Mouse (Mus musculus): Measurements from ENCODE around the gene Sipa1l1. TPM values are rescaled to one million over a fixed set of nuclear protein-coding genes. Genes with fewer than 3 reads are reported as not detected.
"Not testable (repeated sequence)": the region's sequence is repeated elsewhere in the genome, so short reads cannot be mapped to it uniquely, and the experiment has no call there.

Sipa1l1 gene
- polyA plus RNA-seq, 1 experiment from 2014 or later, result 14.1 TPM

- WGBS, result 22% methylated on average over 3 of the region's 3 CpGs
- H3K27me3 ChIP-seq (ENCODE audit: control insufficient read depth, insufficient read depth, low read length), result no peaks in the 10 kb centered on the region
- no peaks in the 10 kb centered on the region for H3K9me3 ChIP-seq (ENCODE audit: control insufficient read depth, low read length)
- H3K36me3 ChIP-seq (replicated peaks; ENCODE audit: control insufficient read depth, insufficient read depth), result no peaks in the 10 kb centered on the region
- no peak overlapping the region for H3K4me3 ChIP-seq (replicated peaks; ENCODE audit: low read length)
- peaks cover 3% of the 10 kb centered on the region; the same call in 1 of the 2 replicates for H3K4me1 ChIP-seq (replicated peaks; ENCODE audit: control insufficient read depth, insufficient read depth, low read length)
- H3K9ac ChIP-seq, result no peak overlapping the region
- DNase-seq (ENCODE audit: low spot score), result no peak
- no peak overlapping the region for H3K4me2 ChIP-seq (replicated peaks)
- no peak for ATAC-seq (ENCODE audit: low FRiP score)
- no peak overlapping the region for H3K27ac ChIP-seq
These were observed 310.3 kb downstream of the Sipa1l1 start for GRCm38 (mm10) chr12:82479393-82479792.

- H3K27me3 ChIP-seq (ENCODE audit: control insufficient read depth, insufficient read depth, low read length); DNase-seq (ENCODE audit: low spot score); H3K36me3 ChIP-seq (replicated peaks; ENCODE audit: control insufficient read depth, insufficient read depth); H3K4me1 ChIP-seq (replicated peaks; ENCODE audit: control insufficient read depth, insufficient read depth, low read length); ATAC-seq (ENCODE audit: low FRiP score); H3K4me3 ChIP-seq (replicated peaks; ENCODE audit: low read length); H3K9me3 ChIP-seq (ENCODE audit: control insufficient read depth, low read length); H3K4me2 ChIP-seq (replicated peaks); H3K27ac ChIP-seq; H3K9ac ChIP-seq: not testable (repeated sequence)
- 77% methylated on average over 4 of the region's 5 CpGs for WGBS
These were observed 311.3 kb downstream of the Sipa1l1 start for GRCm38 (mm10) chr12:82480425-82480824.

GRCm38 (mm10) chr12:82485466-82485865 lies 316.3 kb downstream of the Sipa1l1 start:
- ATAC-seq (ENCODE audit: low FRiP score) (no peak), DNase-seq (ENCODE audit: low spot score) (no peak)
- 38% methylated on average over 2 of the region's 2 CpGs for WGBS
- no peaks in the 10 kb centered on the region for H3K9me3 ChIP-seq (ENCODE audit: control insufficient read depth, low read length)
- no peaks in the 10 kb centered on the region for H3K36me3 ChIP-seq (replicated peaks; ENCODE audit: control insufficient read depth, insufficient read depth)
- H3K4me1 ChIP-seq (replicated peaks; ENCODE audit: control insufficient read depth, insufficient read depth, low read length), result no peaks in the 10 kb centered on the region
- no peak overlapping the region for H3K9ac ChIP-seq
- no peaks in the 10 kb centered on the region for H3K27me3 ChIP-seq (ENCODE audit: control insufficient read depth, insufficient read depth, low read length)
- H3K27ac ChIP-seq, result no peak overlapping the region
- no peak overlapping the region for H3K4me3 ChIP-seq (replicated peaks; ENCODE audit: low read length)
- H3K4me2 ChIP-seq (replicated peaks), result no peak overlapping the region

GRCm38 (mm10) chr12:82486829-82487560 lies 317.9 kb downstream of the Sipa1l1 start:
- H3K9ac ChIP-seq, result no peak overlapping the region
- no peak overlapping the region for H3K4me2 ChIP-seq (replicated peaks)
- no peak overlapping the region for H3K4me3 ChIP-seq (replicated peaks; ENCODE audit: low read length)
- H3K27ac ChIP-seq, result no peak overlapping the region
- no peak for DNase-seq (ENCODE audit: low spot score)
- WGBS, result 39% methylated on average over 6 of the region's 6 CpGs
- H3K36me3 ChIP-seq (replicated peaks; ENCODE audit: control insufficient read depth, insufficient read depth), result no peaks in the 10 kb centered on the region
- H3K9me3 ChIP-seq (ENCODE audit: control insufficient read depth, low read length), result no peaks in the 10 kb centered on the region
- H3K27me3 ChIP-seq (ENCODE audit: control insufficient read depth, insufficient read depth, low read length), result no peaks in the 10 kb centered on the region
- no peak for ATAC-seq (ENCODE audit: low FRiP score)
- H3K4me1 ChIP-seq (replicated peaks; ENCODE audit: control insufficient read depth, insufficient read depth, low read length), result no peaks in the 10 kb centered on the region

- no peak for DNase-seq (ENCODE audit: low spot score)
- no peak overlapping the region for H3K9ac ChIP-seq
- no peak overlapping the region for H3K4me2 ChIP-seq (replicated peaks)
- no peaks in the 10 kb centered on the region for H3K4me1 ChIP-seq (replicated peaks; ENCODE audit: control insufficient read depth, insufficient read depth, low read length)
- no peak overlapping the region for H3K27ac ChIP-seq
- WGBS, result 59% methylated on average over 4 of the region's 4 CpGs
- H3K9me3 ChIP-seq (ENCODE audit: control insufficient read depth, low read length), result no peaks in the 10 kb centered on the region
- no peak overlapping the region for H3K4me3 ChIP-seq (replicated peaks; ENCODE audit: low read length)
- H3K27me3 ChIP-seq (ENCODE audit: control insufficient read depth, insufficient read depth, low read length), result no peaks in the 10 kb centered on the region
- no peak for ATAC-seq (ENCODE audit: low FRiP score)
- no peaks in the 10 kb centered on the region for H3K36me3 ChIP-seq (replicated peaks; ENCODE audit: control insufficient read depth, insufficient read depth)
These were observed 320.0 kb downstream of the Sipa1l1 start for GRCm38 (mm10) chr12:82489093-82489492.

GRCm38 (mm10) chr12:82489621-82490020 lies 320.5 kb downstream of the Sipa1l1 start:
- Histone ChIP-seq H3K4me2 (replicated peaks) (no peak overlapping the region), H3K36me3 (replicated peaks; ENCODE audit: control insufficient read depth, insufficient read depth) (no peaks in the 10 kb centered on the region), H3K27ac (no peak overlapping the region), H3K4me3 (replicated peaks; ENCODE audit: low read length) (no peak overlapping the region), H3K27me3 (ENCODE audit: control insufficient read depth, insufficient read depth, low read length) (no peaks in the 10 kb centered on the region), H3K4me1 (replicated peaks; ENCODE audit: control insufficient read depth, insufficient read depth, low read length) (no peaks in the 10 kb centered on the region), H3K9ac (no peak overlapping the region), H3K9me3 (ENCODE audit: control insufficient read depth, low read length) (no peaks in the 10 kb centered on the region)
- no peak for DNase-seq (ENCODE audit: low spot score)
- WGBS, result 78% methylated on average over 7 of the region's 7 CpGs
- no peak for ATAC-seq (ENCODE audit: low FRiP score)

- 88% methylated on average over 9 of the region's 9 CpGs for WGBS
These were observed 323.3 kb downstream of the Sipa1l1 start for GRCm38 (mm10) chr12:82492456-82492855.

GRCm38 (mm10) chr12:82493260-82493659 lies 324.1 kb downstream of the Sipa1l1 start:
- not testable (repeated sequence) for H3K4me2 ChIP-seq (replicated peaks); H3K27ac ChIP-seq; H3K4me1 ChIP-seq (replicated peaks; ENCODE audit: control insufficient read depth, insufficient read depth, low read length); H3K9me3 ChIP-seq (ENCODE audit: control insufficient read depth, low read length); H3K4me3 ChIP-seq (replicated peaks; ENCODE audit: low read length); H3K36me3 ChIP-seq (replicated peaks; ENCODE audit: control insufficient read depth, insufficient read depth); ATAC-seq (ENCODE audit: low FRiP score); DNase-seq (ENCODE audit: low spot score); H3K9ac ChIP-seq; H3K27me3 ChIP-seq (ENCODE audit: control insufficient read depth, insufficient read depth, low read length)
- WGBS, result 54% methylated on average over 1 of the region's 1 CpGs

More at GRCm38 (mm10) chr12:82492456-82492855, 323.3 kb downstream of the Sipa1l1 start:
- Histone ChIP-seq H3K27ac (no peak overlapping the region), H3K4me2 (replicated peaks) (no peak overlapping the region), H3K4me1 (replicated peaks; ENCODE audit: control insufficient read depth, insufficient read depth, low read length) (no peaks in the 10 kb centered on the region), H3K36me3 (replicated peaks; ENCODE audit: control insufficient read depth, insufficient read depth) (no peaks in the 10 kb centered on the region), H3K27me3 (ENCODE audit: control insufficient read depth, insufficient read depth, low read length) (no peaks in the 10 kb centered on the region), H3K4me3 (replicated peaks; ENCODE audit: low read length) (no peak overlapping the region), H3K9me3 (ENCODE audit: control insufficient read depth, low read length) (no peaks in the 10 kb centered on the region), H3K9ac (no peak overlapping the region)
- DNase-seq (ENCODE audit: low spot score), result no peak
- no peak for ATAC-seq (ENCODE audit: low FRiP score)

- no peaks in the 10 kb centered on the region for H3K27me3 ChIP-seq (ENCODE audit: control insufficient read depth, insufficient read depth, low read length)
- H3K9me3 ChIP-seq (ENCODE audit: control insufficient read depth, low read length), result no peaks in the 10 kb centered on the region
- H3K36me3 ChIP-seq (replicated peaks; ENCODE audit: control insufficient read depth, insufficient read depth), result no peaks in the 10 kb centered on the region
- H3K4me1 ChIP-seq (replicated peaks; ENCODE audit: control insufficient read depth, insufficient read depth, low read length), result 0 out of 2 replicates have a peak, but pooled peaks cover 4% of the 10 kb centered on the region
- WGBS, result 77% methylated on average over 4 of the region's 4 CpGs
- DNase-seq (ENCODE audit: low spot score), result no peak
- no peak overlapping the region for H3K27ac ChIP-seq
- H3K4me3 ChIP-seq (replicated peaks; ENCODE audit: low read length), result no peak overlapping the region
- H3K9ac ChIP-seq, result no peak overlapping the region
- ATAC-seq (ENCODE audit: low FRiP score), result no peak
- H3K4me2 ChIP-seq (replicated peaks), result no peak overlapping the region
These were observed 326.8 kb downstream of the Sipa1l1 start for GRCm38 (mm10) chr12:82495936-82496335.

All from hindbrain, embryonic 14.5 days (tissue).